Mouse (Mus musculus) E14TG2a.4 (cell line): Measurements from ENCODE around the gene Fndc3a.

Experiments used
- H3K27me3 ChIP-seq: 2 replicates; pipeline ENCODE4 v1.6.1; 2014; ENCODE audit warnings: low read length, control low read depth; ENCODE audit not compliant: insufficient read depth
- H3K36me3 ChIP-seq: 2 replicates; pipeline ENCODE4 v1.6.1; 2014; ENCODE audit warnings: low read length, control low read depth; ENCODE audit not compliant: insufficient read depth
- H3K4me1 ChIP-seq: replicated peaks from 2 replicates; pipeline ENCODE4 v1.6.1; 2014; ENCODE audit warnings: low read depth, low read length, control low read depth
- H3K4me3 ChIP-seq: replicated peaks from 2 replicates; pipeline ENCODE4 v1.5.1; 2014; ENCODE audit warnings: mild to moderate bottlenecking, low read length
- H3K9me3 ChIP-seq: 2 replicates; pipeline ENCODE4 v1.6.1; 2014; ENCODE audit warnings: low read length, control low read depth
- CTCF ChIP-seq: conservative IDR thresholded peaks from 2 replicates; pipeline ENCODE4 v1.5.1; 2014; ENCODE audit warnings: low read length
- NANOG ChIP-seq: IDR thresholded peaks from 2 replicates; pipeline ENCODE4 v1.6.1; 2014; ENCODE audit warnings: borderline replicate concordance, low read length, mixed read lengths
- POU5F1 ChIP-seq: IDR thresholded peaks from 2 replicates; pipeline ENCODE4 v1.6.1; 2014; ENCODE audit warnings: low read length, borderline replicate concordance

Gene Fndc3a

GRCm38 (mm10) chr14:72738217-72738616 is 28.4 kb upstream of the Fndc3a start:
- TF ChIP-seq CTCF, result no peak
- no peak overlapping the region for H3K4me3 ChIP-seq
- H3K36me3 ChIP-seq, result no peaks in the 10 kb centered on the region
- no peaks in the 10 kb centered on the region for H3K4me1 ChIP-seq
- H3K27me3 ChIP-seq, result no peaks in the 10 kb centered on the region
- no peaks in the 10 kb centered on the region for H3K9me3 ChIP-seq

GRCm38 (mm10) chr14:72725865-72726264 is 16.1 kb upstream of the Fndc3a start:
- Histone ChIP-seq H3K4me3 (no peak overlapping the region), H3K4me1 (peaks cover 8% of the 10 kb centered on the region; the same call in 1 of the 2 replicates), H3K9me3 (no peaks in the 10 kb centered on the region), H3K27me3 (no peaks in the 10 kb centered on the region), H3K36me3 (no peaks in the 10 kb centered on the region)
- TF ChIP-seq POU5F1, result no peak
- TF ChIP-seq CTCF, result no peak
- TF ChIP-seq NANOG, result no peak

GRCm38 (mm10) chr14:72722274-72723053 is 12.7 kb upstream of the Fndc3a start:
- no peak for TF ChIP-seq NANOG
- TF ChIP-seq POU5F1, result no peak
- no peak for TF ChIP-seq CTCF
- no peaks in the 10 kb centered on the region for H3K9me3 ChIP-seq
- no peaks in the 10 kb centered on the region for H3K36me3 ChIP-seq
- no peak overlapping the region for H3K4me3 ChIP-seq
- no peaks in the 10 kb centered on the region for H3K27me3 ChIP-seq
- H3K4me1 ChIP-seq, result peaks cover 8% of the 10 kb centered on the region; the same call in 1 of the 2 replicates

GRCm38 (mm10) chr14:72716175-72716574 is 6.4 kb upstream of the Fndc3a start:
- no peak for TF ChIP-seq CTCF
- TF ChIP-seq NANOG, result no peak
- TF ChIP-seq POU5F1, result no peak
- no peak overlapping the region for H3K4me3 ChIP-seq

GRCm38 (mm10) chr14:72711130-72711529 is 1.3 kb upstream of the Fndc3a start:
- no peak for TF ChIP-seq NANOG
- TF ChIP-seq CTCF, result no peak
- TF ChIP-seq POU5F1, result no peak
- peaks cover 9% of the 10 kb centered on the region for H3K4me1 ChIP-seq
- no peaks in the 10 kb centered on the region for H3K9me3 ChIP-seq
- H3K36me3 ChIP-seq, result no peaks in the 10 kb centered on the region
- peaks cover 25% of the 10 kb centered on the region for H3K27me3 ChIP-seq
- peak overlapping the region; percentile 92 for H3K4me3 ChIP-seq

More at GRCm38 (mm10) chr14:72716175-72716574, 6.4 kb upstream of the Fndc3a start:
- Histone ChIP-seq H3K36me3 (no peaks in the 10 kb centered on the region), H3K9me3 (no peaks in the 10 kb centered on the region), H3K4me1 (no peaks in the 10 kb centered on the region), H3K27me3 (peaks cover 17% of the 10 kb centered on the region)

GRCm38 (mm10) chr14:72710341-72711027 is 681 bp upstream of the Fndc3a start:
- TF ChIP-seq CTCF (no peak), POU5F1 (no peak), NANOG (no peak)
- peaks cover 9% of the 10 kb centered on the region for H3K4me1 ChIP-seq
- H3K27me3 ChIP-seq, result peaks cover 25% of the 10 kb centered on the region
- no peaks in the 10 kb centered on the region for H3K36me3 ChIP-seq
- H3K4me3 ChIP-seq, result peak overlapping the region; percentile 92
- no peaks in the 10 kb centered on the region for H3K9me3 ChIP-seq

GRCm38 (mm10) chr14:72709091-72709709 is 603 bp downstream of the Fndc3a start:
- Histone ChIP-seq H3K27me3 (peaks cover 25% of the 10 kb centered on the region), H3K36me3 (no peaks in the 10 kb centered on the region), H3K4me1 (peaks cover 9% of the 10 kb centered on the region), H3K4me3 (peak overlapping the region; percentile 92), H3K9me3 (peaks cover 2% of the 10 kb centered on the region)
- TF ChIP-seq CTCF (no peak), POU5F1 (no peak), NANOG (no peak)

GRCm38 (mm10) chr14:72708581-72708991 is 1.2 kb downstream of the Fndc3a start:
- Histone ChIP-seq H3K36me3 (no peaks in the 10 kb centered on the region), H3K4me1 (peaks cover 9% of the 10 kb centered on the region), H3K4me3 (peak overlapping the region; percentile 32; the same call in 1 of the 2 replicates), H3K27me3 (peaks cover 25% of the 10 kb centered on the region), H3K9me3 (peaks cover 7% of the 10 kb centered on the region)
- TF ChIP-seq NANOG, result no peak
- TF ChIP-seq CTCF, result no peak
- TF ChIP-seq POU5F1, result no peak
